Mouse (Mus musculus): ENCODE data around the gene Ptprk. TPM values are rescaled to one million over a fixed set of nuclear protein-coding genes. Genes with fewer than 3 reads are reported as not detected.

The Ptprk gene
- polyA plus RNA-seq, 1 experiment = 28.0 TPM

DNA sequence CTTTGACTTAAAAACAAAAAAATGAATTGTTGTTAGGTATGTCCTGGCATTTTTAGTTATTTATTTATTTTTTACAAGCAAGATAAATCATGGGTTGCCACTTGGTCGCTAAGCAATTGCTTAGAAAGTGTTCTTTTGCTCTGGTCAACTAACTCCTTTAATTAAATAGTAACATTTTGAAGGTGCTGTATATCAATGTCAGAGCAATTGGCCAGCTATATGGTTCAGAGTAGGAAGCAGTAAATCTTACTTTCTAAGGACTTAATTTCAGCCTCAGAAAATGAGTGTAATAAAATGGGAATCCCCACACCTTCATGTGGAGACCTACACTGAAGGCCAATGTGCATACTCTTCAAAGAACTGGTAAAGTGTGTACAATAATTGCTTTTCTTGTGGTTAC lies 300.3 kb downstream of the Ptprk start:
- Histone ChIP-seq H3K4me1 (ENCODE audit: control insufficient read depth, insufficient read depth, low read length) (no peaks in the 10 kb centered on the region), H3K27ac (ENCODE audit: insufficient read depth, low read length) (no peak overlapping the region), H3K4me3 (ENCODE audit: insufficient read depth, low read length) (no peak overlapping the region)
- TF ChIP-seq CTCF (IDR thresholded peaks at IDR 0.05; ENCODE audit: borderline replicate concordance, insufficient read depth, low read length) = no peak
- no peak for TF ChIP-seq POLR2A (IDR thresholded peaks at IDR 0.05; ENCODE audit: low read depth, low read length)

DNA sequence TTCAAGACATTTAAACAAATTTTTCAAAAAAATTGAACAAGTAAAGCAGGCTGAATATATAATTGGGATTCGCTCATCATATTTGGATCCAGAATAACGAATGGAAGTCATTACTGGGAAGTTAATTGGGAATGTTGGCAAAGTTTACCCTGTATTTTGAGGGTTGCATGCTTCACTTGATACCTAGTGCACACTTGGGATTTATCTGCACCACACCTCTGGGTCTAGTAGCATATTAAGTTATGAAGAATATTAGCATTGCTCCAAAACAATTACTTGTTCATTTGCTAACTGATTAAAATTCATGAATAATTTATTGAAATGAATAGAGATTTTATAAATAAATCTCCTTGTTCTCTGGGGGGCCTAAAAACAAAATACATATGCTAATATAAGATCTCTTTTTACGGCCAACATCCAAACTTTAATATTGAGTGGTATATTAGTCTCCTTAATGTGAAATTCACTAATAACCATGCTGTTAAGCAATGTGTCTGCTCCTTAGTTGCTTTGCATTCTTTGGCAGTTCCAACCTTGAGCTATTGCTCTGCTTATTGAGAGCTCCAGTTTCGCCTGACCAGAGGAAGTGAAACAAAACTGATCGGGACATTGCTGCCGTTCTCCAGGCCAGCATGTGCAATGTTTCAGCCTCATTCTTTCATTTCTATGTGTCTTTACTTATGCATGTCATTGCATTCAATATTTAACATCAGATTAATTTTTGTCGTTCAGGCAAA lies 305.3 kb downstream of the Ptprk start:
- TF ChIP-seq POLR2A (IDR thresholded peaks at IDR 0.05; ENCODE audit: low read depth, low read length) (no peak), CTCF (IDR thresholded peaks at IDR 0.05; ENCODE audit: borderline replicate concordance, insufficient read depth, low read length) (no peak)
- Histone ChIP-seq H3K4me3 (ENCODE audit: insufficient read depth, low read length) (no peak overlapping the region), H3K27ac (ENCODE audit: insufficient read depth, low read length) (no peak overlapping the region), H3K4me1 (ENCODE audit: control insufficient read depth, insufficient read depth, low read length) (no peaks in the 10 kb centered on the region)

GRCm38 (mm10) chr10:28387563-28388222 lies 313.1 kb downstream of the Ptprk start:
- Histone ChIP-seq H3K4me3 (ENCODE audit: insufficient read depth, low read length) (no peak overlapping the region), H3K4me1 (ENCODE audit: control insufficient read depth, insufficient read depth, low read length) (no peaks in the 10 kb centered on the region), H3K27ac (ENCODE audit: insufficient read depth, low read length) (no peak overlapping the region)
- TF ChIP-seq CTCF (IDR thresholded peaks at IDR 0.05; ENCODE audit: borderline replicate concordance, insufficient read depth, low read length) = no peak
- TF ChIP-seq POLR2A (IDR thresholded peaks at IDR 0.05; ENCODE audit: low read depth, low read length) = no peak

GRCm38 (mm10) chr10:28391168-28391567 lies 316.5 kb downstream of the Ptprk start:
- Histone ChIP-seq H3K4me1 (ENCODE audit: control insufficient read depth, insufficient read depth, low read length) (peaks cover 2% of the 10 kb centered on the region; the same call in 1 of the 2 replicates), H3K4me3 (ENCODE audit: insufficient read depth, low read length) (no peak overlapping the region), H3K27ac (ENCODE audit: insufficient read depth, low read length) (no peak overlapping the region)
- TF ChIP-seq POLR2A (IDR thresholded peaks at IDR 0.05; ENCODE audit: low read depth, low read length) (no peak), CTCF (IDR thresholded peaks at IDR 0.05; ENCODE audit: borderline replicate concordance, insufficient read depth, low read length) (no peak)

GRCm38 (mm10) chr10:28395610-28396519 lies 321.2 kb downstream of the Ptprk start:
- Histone ChIP-seq H3K27ac (ENCODE audit: insufficient read depth, low read length) (peak overlapping the region; percentile 68), H3K4me1 (ENCODE audit: control insufficient read depth, insufficient read depth, low read length) (peaks cover 5% of the 10 kb centered on the region), H3K4me3 (ENCODE audit: insufficient read depth, low read length) (no peak overlapping the region)
- TF ChIP-seq POLR2A (IDR thresholded peaks at IDR 0.05; ENCODE audit: low read depth, low read length) (no peak), CTCF (IDR thresholded peaks at IDR 0.05; ENCODE audit: borderline replicate concordance, insufficient read depth, low read length) (no peak)

GRCm38 (mm10) chr10:28396520-28396915 lies 321.9 kb downstream of the Ptprk start:
- no peak for TF ChIP-seq POLR2A (IDR thresholded peaks at IDR 0.05; ENCODE audit: low read depth, low read length)
- no peak for TF ChIP-seq CTCF (IDR thresholded peaks at IDR 0.05; ENCODE audit: borderline replicate concordance, insufficient read depth, low read length)
- Histone ChIP-seq H3K27ac (ENCODE audit: insufficient read depth, low read length) (peak overlapping the region; percentile 31), H3K4me1 (ENCODE audit: control insufficient read depth, insufficient read depth, low read length) (peaks cover 5% of the 10 kb centered on the region), H3K4me3 (ENCODE audit: insufficient read depth, low read length) (no peak overlapping the region)

DNA sequence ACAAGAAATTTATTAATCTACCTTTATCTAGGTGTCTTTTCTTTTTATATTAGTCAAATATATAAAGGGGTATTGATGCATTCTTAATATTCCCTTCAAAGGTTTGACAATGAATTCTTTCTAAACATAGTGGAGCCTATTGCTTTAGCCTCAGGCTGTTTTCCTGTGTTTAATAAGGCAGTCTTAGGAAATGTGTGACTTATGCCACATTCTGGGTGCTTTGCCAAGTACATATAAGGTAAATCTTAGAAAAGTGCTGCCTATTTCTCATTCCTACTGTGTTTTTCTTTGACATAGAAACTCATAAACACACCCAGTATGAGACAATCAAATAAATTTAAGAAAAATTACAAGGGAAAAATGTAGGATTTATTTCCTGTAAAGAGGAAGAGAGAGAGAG lies 327.2 kb downstream of the Ptprk start:
- TF ChIP-seq CTCF (IDR thresholded peaks at IDR 0.05; ENCODE audit: borderline replicate concordance, insufficient read depth, low read length) (no peak), POLR2A (IDR thresholded peaks at IDR 0.05; ENCODE audit: low read depth, low read length) (no peak)
- no peak overlapping the region for H3K27ac ChIP-seq (ENCODE audit: insufficient read depth, low read length)
- no peaks in the 10 kb centered on the region for H3K4me1 ChIP-seq (ENCODE audit: control insufficient read depth, insufficient read depth, low read length)
- no peak overlapping the region for H3K4me3 ChIP-seq (ENCODE audit: insufficient read depth, low read length)

DNA sequence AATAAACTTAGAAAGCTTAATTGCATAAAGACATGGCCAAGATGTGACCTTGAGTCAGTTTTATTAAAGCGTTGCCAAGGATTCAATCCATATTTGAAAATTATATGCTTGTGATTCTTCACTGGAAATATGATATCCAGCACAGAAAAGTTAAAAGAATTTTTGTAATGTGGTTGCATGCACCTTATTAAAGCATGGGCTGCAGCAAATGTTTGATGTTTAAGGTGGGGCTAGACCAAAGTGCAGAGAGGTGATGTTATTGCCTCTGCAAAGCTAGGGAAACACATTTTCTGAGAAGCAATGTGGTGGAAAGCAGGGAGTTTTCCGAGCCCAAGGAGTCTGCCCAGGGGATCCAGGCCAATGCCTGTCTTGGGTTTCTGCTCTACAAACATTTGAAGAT lies 334.4 kb downstream of the Ptprk start:
- TF ChIP-seq POLR2A (IDR thresholded peaks at IDR 0.05; ENCODE audit: low read depth, low read length) = no peak
- TF ChIP-seq CTCF (IDR thresholded peaks at IDR 0.05; ENCODE audit: borderline replicate concordance, insufficient read depth, low read length) = no peak
- no peak overlapping the region for H3K27ac ChIP-seq (ENCODE audit: insufficient read depth, low read length)
- no peaks in the 10 kb centered on the region for H3K4me1 ChIP-seq (ENCODE audit: control insufficient read depth, insufficient read depth, low read length)
- H3K4me3 ChIP-seq (ENCODE audit: insufficient read depth, low read length) = no peak overlapping the region

GRCm38 (mm10) chr10:28414823-28415222 lies 340.2 kb downstream of the Ptprk start:
- Histone ChIP-seq H3K4me1 (ENCODE audit: control insufficient read depth, insufficient read depth, low read length) (no peaks in the 10 kb centered on the region), H3K27ac (ENCODE audit: insufficient read depth, low read length) (no peak overlapping the region), H3K4me3 (ENCODE audit: insufficient read depth, low read length) (no peak overlapping the region)
- TF ChIP-seq POLR2A (IDR thresholded peaks at IDR 0.05; ENCODE audit: low read depth, low read length) (no peak), CTCF (IDR thresholded peaks at IDR 0.05; ENCODE audit: borderline replicate concordance, insufficient read depth, low read length) (no peak)

Measured in embryonic fibroblast, embryonic 13.5 days (primary cell).